Mouse (Mus musculus) ES-E14 (cell line): ENCODE results near the gene Ablim1.

Experiments used
- CHD2 ChIP-seq: IDR thresholded peaks from 2 replicates; pipeline ENCODE4 v1.6.1; 2014; ENCODE audit warnings: mild to moderate bottlenecking, low read depth, low read length, inconsistent platforms
- HCFC1 ChIP-seq: IDR thresholded peaks from 2 replicates; pipeline ENCODE4 v1.6.1; 2012; ENCODE audit warnings: low read length, inconsistent platforms, borderline replicate concordance; ENCODE audit not compliant: insufficient read depth
- MAFK ChIP-seq: IDR thresholded peaks from 2 replicates; pipeline ENCODE4 v1.6.1; 2014; ENCODE audit warnings: mild to moderate bottlenecking, low read depth, low read length, inconsistent platforms; ENCODE audit not compliant: insufficient read depth
- ZC3H11A ChIP-seq: IDR thresholded peaks from 2 replicates; pipeline ENCODE4 v1.6.1; 2012; ENCODE audit warnings: low read depth, mild to moderate bottlenecking, inconsistent platforms, low read length, borderline replicate concordance
- ZNF384 ChIP-seq: IDR thresholded peaks from 2 replicates; pipeline ENCODE4 v1.6.1; 2012; ENCODE audit warnings: low read depth, low read length, inconsistent platforms

GRCm38 (mm10) chr19:57197043-57197817 is 117.5 kb downstream of the Ablim1 start:
- TF ChIP-seq ZNF384, result no peak
- TF ChIP-seq CHD2, result no peak
- no peak for TF ChIP-seq ZC3H11A
- TF ChIP-seq HCFC1, result no peak
- TF ChIP-seq MAFK, result no peak
